Mouse (Mus musculus) heart, adult 9 months (tissue): ENCODE results near the gene Pcnx4.

Experiments used
- DNase-seq, 2 experiments: peaks; one replicate each; pipeline ENCODE4 v3.0.0; 2022; ENCODE audit warnings: low spot score in 2 of 2

Pcnx4 gene

DNA sequence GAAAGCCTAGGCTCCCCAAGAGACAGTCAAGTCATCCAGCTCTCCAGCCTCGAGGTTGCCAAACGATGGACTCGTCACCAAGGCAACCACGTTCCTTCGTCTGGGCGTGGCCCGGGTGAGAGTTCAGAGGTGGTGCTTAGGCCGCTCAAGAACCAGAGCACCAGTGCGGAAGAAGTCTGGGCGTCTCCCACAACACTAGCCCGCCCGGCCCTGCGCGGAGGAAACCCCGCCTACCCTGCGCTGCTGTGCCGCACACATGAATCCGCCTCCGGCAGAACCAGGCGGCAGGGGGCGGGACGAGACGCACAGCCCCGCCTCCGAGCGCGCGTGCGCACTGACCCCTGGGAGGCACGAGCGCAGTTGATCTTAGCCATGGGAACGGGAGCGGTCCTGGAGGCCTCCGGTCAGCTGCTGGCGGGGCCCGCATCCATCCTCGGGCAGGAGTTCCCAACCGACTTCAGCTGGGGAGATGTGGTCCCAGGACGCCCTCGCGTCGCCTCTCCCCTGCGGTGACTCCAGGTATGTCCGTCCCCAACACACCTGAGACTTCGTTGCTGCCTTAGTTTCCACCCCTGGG lies at the start of gene Pcnx4:
TSS of gene Pcnx4 (plus strand) at position 363 of the 577 bp plus-strand sequence.
- DNase-seq: peak; percentile 97 to 98

DNA sequence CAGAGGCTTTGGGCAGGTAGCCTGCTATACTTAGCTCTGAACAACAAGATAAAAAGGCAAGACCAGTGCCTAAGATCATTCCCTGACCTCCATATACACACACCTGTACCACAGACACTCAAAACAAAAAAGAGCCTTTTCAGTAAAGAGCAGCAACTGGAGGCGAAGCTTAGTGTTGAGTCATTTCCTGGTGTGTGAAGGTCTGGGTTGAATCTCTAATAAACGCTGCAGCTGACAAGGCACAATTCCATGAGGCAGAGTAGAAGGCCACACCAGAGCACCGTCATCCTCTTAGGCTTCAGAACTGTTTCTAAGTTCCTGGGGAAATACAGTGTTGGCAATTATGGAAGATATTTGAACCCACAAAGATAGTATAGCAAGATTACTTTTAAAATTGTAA lies 48.7 kb upstream of the Pcnx4 start:
- no peak for DNase-seq

- peak; percentile 18 to 48 for DNase-seq
Measured at GRCm38 (mm10) chr12:72489995-72490394, 46.2 kb upstream of the Pcnx4 start.

- no peak for DNase-seq
Measured at GRCm38 (mm10) chr12:72491063-72491719, 45.0 kb upstream of the Pcnx4 start.

GRCm38 (mm10) chr12:72496866-72497600 lies 39.1 kb upstream of the Pcnx4 start:
- no peak for DNase-seq

DNA sequence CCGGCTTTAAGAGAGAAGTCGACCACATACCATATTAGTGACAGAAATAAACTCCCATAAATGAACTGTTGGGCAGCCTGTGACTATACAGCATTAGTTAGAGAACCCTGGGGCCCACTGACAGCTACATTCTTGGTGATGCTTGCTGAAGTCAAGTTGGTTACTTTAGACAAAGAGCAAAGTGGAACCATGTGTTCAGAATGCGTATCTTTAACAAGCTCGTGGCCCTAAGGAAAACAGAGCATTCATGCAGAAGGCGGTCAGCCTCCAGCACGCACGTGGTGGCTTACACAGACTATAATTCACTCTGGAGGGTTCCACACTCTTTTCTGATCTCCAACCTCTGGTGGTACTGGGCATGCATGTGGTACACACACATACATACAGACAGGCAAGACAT lies 26.6 kb upstream of the Pcnx4 start:
- no peak for DNase-seq

DNA sequence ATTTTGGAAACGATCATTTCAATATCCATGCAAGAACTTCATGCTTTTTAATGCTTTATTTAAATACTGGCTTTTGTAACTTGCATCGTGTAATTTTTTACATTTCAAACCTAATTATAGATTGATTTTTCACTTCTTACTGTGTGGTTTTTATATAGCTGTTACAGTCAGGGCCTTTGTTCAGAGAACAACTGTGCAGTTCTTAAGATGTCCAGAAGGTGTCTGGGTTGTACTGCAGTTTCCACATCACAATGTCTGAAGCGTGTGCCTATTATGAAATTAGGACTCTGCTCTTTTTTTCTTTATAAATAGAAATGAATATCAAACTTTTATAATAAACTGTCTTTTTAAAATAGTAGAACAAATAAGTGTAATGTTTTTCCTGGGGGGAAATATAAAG lies 20.7 kb upstream of the Pcnx4 start:
- no peak for DNase-seq

DNA sequence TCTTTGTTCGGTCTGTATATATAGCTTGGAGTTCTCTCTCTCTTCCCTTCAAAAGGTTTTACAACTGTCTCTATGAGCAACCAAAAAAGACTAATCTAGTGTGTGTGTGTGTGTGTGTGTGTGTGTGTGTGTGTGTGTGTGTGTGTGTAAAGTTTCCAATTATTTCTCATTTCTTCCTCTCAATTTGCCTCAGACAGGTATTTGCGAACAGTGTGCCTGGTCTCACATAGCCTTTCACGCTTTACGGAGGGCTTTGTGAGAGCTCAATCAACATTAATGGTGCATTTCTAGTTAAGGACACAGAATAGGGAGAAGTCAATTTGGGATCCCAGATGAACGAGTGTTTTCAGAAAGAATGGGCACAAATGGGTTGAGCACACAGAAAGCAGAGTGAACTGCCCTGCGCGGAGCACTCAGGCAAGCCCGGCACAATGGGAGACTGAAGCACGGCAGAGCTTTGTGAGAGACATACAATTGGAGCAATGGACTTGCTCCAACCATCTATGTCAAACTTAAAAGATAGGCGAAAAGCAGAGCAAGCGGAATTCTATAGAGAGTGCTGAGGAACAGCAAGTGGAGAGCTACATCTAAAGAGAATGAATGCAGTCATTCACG lies 18.0 kb upstream of the Pcnx4 start:
- DNase-seq: no peak

GRCm38 (mm10) chr12:72519352-72519751 lies 16.8 kb upstream of the Pcnx4 start:
- no peak for DNase-seq

DNA sequence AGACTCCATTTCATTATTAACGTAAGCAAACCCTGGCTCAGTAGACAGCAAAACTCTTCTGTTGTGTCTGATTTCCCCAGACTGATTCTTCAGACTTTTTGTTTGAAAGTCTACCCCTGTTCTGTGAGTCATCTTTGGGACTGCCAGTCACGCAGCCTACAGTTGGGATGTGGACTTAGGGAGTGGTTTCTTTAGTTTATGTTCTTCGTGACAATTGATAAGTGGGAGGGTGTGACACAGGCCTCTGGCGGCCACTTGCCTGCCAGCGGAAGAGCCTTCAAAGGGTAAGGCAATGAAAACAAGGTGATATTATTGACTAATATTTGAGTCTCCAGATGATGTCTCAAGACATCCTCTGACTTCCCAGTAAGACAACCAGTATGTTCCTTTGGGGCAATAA lies 16.3 kb upstream of the Pcnx4 start:
- DNase-seq: no peak

- peak in 1 of 2 experiments; percentile 13 for DNase-seq
Measured at GRCm38 (mm10) chr12:72520645-72521044, 15.5 kb upstream of the Pcnx4 start.

- DNase-seq: no peak
Measured at GRCm38 (mm10) chr12:72525588-72525987, 10.6 kb upstream of the Pcnx4 start.

DNA sequence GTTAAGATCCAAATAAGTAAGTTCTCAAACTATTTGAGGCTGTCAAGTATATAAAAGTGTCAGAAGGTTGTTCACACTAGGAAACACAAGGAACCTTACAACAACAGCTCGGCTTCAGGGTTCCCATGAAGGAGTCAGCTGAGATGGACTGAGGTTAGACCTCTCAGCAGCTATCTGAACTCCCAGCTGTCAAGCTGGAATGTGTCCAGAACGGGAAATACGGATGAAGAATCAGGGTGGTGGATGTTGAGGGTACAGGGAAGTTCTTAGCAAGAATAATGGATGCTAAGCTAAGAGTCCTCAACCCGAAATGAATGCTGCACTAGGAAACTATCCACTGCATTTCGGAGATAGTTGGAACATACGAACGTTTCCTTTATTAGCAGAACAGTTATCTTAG lies 3.9 kb upstream of the Pcnx4 start:
- no peak for DNase-seq

GRCm38 (mm10) chr12:72533986-72534385 lies 2.2 kb upstream of the Pcnx4 start:
- DNase-seq: no peak

- no peak for DNase-seq
Measured at GRCm38 (mm10) chr12:72535599-72535998, 584 bp upstream of the Pcnx4 start.

DNA sequence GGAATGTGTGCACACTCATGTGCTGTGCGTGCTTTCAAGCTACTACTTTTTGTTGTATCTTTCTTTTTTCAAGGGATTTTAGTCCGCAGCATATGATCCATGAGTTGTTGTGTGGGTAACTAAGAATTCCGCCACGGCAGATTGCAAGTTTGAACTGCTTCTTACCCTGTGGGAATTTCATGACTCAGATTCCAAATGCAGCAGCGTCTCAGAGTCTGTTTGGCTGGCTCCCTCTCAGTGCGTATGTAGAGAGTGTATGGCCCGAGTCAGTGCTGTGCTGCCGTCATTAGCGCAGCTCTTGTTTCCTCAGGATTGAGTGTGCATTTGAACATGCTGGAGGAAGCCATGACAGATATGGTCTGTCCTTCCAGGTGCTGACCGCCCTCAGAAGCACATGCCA lies 2.4 kb downstream of the Pcnx4 start:
- no peak for DNase-seq

DNA sequence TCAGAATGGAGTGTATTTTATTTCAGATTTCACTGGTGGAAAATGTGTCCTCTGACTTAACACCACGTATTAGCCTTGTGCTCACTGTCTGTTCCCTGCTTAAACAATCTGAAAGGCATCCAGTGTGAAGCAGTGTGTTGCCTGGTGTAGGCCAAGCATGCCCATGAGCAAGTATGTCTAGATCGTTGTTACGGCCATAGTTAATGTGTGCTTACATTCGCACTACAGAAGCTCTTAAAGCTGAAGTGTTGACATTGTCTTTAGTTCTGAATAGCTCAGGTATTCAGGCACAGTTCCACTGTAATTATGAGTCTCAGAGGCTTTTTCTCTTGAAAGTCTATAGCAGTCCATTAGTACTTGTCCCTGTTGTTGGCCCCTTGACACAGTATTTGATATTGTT lies 18.2 kb downstream of the Pcnx4 start:
- no peak for DNase-seq

DNA sequence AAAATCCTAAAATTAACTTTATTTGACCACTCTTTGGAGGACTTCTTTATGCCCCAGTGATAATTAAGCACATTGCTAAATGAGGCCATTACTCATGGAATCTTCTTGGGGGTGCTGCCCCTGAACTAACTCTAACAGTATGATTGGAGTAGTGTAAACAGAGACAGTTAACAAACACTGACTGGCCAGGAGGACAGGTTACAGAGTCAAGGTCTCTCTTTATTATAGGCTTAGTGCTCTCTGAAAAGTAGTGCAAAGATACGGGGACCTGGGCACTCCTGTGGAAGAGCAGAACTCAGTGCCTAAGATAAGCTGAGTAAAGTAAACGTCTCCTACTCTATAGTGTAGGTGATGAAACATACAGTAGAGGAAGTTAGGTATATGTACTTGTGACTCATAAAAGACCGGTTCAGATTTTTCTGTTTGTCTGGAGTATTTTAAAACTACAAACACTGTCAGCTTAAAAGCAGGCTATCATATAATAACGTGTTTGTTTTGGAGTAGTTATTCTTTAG lies 28.2 kb downstream of the Pcnx4 start:
- no peak for DNase-seq

GRCm38 (mm10) chr12:72582021-72582420 lies 45.8 kb downstream of the Pcnx4 start:
- DNase-seq: no peak

GRCm38 (mm10) chr12:72583099-72583498 lies 46.9 kb downstream of the Pcnx4 start:
- DNase-seq: no peak

DNA sequence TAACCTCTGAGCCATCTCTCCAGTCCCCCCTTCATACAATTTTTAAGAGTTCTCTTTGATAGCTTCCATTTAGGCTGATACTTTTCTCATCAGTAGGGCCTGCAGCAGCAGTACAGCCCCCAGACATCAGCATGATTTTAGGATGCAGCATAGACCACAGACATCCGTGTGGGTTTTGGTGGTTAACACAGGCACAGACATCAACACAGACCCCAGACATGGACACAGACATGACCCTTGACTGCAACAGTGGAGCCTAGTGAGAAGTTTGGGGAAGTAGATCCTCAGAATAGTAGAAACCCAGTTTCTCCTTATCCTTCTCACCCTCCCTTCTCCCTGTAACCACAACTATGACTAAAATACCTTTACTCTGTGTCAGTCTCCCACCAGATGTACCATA lies 49.2 kb downstream of the Pcnx4 start:
- no peak for DNase-seq

GRCm38 (mm10) chr12:72592991-72593390 lies 56.8 kb downstream of the Pcnx4 start:
- DNase-seq: no peak
